Mouse (Mus musculus): ENCODE data around the gene Spag6. TPM values are rescaled to one million over a fixed set of nuclear protein-coding genes. Genes with fewer than 3 reads are reported as not detected.

The Spag6 gene
- total and polyA plus RNA-seq, 3 experiments, result 0.10 TPM; not detected in 2

DNA sequence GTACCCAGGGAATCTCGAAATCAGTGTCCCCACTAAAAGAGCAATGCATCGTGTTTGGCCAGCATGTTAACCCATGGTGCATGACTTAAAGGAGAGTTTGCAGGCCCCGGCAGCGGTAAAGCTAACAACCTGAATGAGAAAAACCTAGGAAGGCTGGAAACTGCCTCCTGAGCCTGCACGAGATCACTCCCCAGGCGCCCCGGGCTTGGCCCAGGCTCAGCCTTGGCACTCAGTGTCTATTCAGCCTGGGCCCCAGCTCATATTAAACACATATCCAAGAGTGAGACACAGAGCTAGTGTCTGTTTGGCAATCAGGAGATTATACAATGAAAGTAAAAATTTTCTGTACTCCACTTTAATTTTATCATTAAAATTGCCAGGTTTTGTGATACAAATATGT, 87.5 kb downstream of the Spag6 start:
- no peaks in the 10 kb centered on the region for H3K4me1 ChIP-seq (ENCODE audit: control insufficient read depth in 1 of 2, insufficient read depth in 2 of 2, low read length in 2 of 2)
- DNase-seq (ENCODE audit: low read depth, low spot score), result no peak
- H3K27ac ChIP-seq (ENCODE audit: control insufficient read depth, low read depth, low read length), result no peak overlapping the region
- H3K79me2 ChIP-seq (ENCODE audit: control insufficient read depth, insufficient read depth, low read length, poor library complexity), result no peaks in the 10 kb centered on the region
- TF ChIP-seq MAFK (IDR thresholded peaks at IDR 0.05; ENCODE audit: borderline replicate concordance, low read depth, low read length), result no peak
- no peak for TF ChIP-seq MAZ (IDR thresholded peaks at IDR 0.05; ENCODE audit: low read depth, low read length)
- TF ChIP-seq SIN3A (IDR thresholded peaks at IDR 0.05; ENCODE audit: low read length), result no peak
- no peak for TF ChIP-seq ZKSCAN1 (IDR thresholded peaks at IDR 0.05; ENCODE audit: low read depth, low read length)
- TF ChIP-seq ZNF384 (IDR thresholded peaks at IDR 0.05; ENCODE audit: low read depth, low read length), result no peak
- no peak for TF ChIP-seq NRF1 (IDR thresholded peaks at IDR 0.05; ENCODE audit: insufficient read depth, low read depth, low read length, poor library complexity, severe bottlenecking)
- H3K9ac ChIP-seq (ENCODE audit: control insufficient read depth, low read depth, low read length, poor library complexity, severe bottlenecking), result no peak overlapping the region
- H3K4me3 ChIP-seq (ENCODE audit: control insufficient read depth in 1 of 2, insufficient read depth in 1 of 2, low read depth in 2 of 2, low read length in 2 of 2), result no peak overlapping the region
- H3K27me3 ChIP-seq (ENCODE audit: control insufficient read depth in 1 of 2, insufficient read depth in 2 of 2, low read length in 2 of 2), result peaks cover 2% of the 10 kb centered on the region in 2 experiments
- H3K9me3 ChIP-seq (replicated peaks; ENCODE audit: insufficient read depth, low read length), result no peaks in the 10 kb centered on the region
- H3K36me3 ChIP-seq (ENCODE audit: control insufficient read depth in 1 of 2, insufficient read depth in 2 of 2, low read length in 2 of 2), result no peaks in the 10 kb centered on the region

DNA sequence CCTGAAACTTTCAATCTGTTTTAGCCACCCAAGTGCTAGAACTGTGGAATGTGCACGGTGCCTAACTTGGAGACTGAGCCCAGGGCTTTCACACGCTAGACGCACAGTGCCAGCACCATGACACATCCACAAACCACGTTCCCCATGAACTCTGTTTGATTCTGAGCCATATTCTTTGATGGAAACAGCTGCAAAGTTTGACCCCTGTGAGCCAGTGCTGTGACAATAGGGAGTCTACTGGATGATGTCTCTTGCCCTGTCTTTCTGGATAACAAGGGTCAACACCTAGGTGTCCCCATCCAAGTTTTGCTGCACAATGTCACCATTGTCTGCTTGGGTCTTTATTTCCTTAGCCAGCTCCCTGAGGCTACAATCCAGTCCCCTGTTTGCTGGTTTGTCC, 100.4 kb downstream of the Spag6 start:
- no peak overlapping the region for H3K4me3 ChIP-seq (ENCODE audit: control insufficient read depth in 1 of 2, insufficient read depth in 1 of 2, low read depth in 2 of 2, low read length in 2 of 2)
- H3K79me2 ChIP-seq (ENCODE audit: control insufficient read depth, insufficient read depth, low read length, poor library complexity), result no peaks in the 10 kb centered on the region
- H3K27ac ChIP-seq (ENCODE audit: control insufficient read depth, low read depth, low read length), result no peak overlapping the region
- H3K4me1 ChIP-seq (ENCODE audit: control insufficient read depth in 1 of 2, insufficient read depth in 2 of 2, low read length in 2 of 2), result no peaks in the 10 kb centered on the region
- H3K27me3 ChIP-seq (ENCODE audit: control insufficient read depth in 1 of 2, insufficient read depth in 2 of 2, low read length in 2 of 2), result no peaks in the 10 kb centered on the region; a peak in 1 of 4 replicates
- no peak overlapping the region for H3K9ac ChIP-seq (ENCODE audit: control insufficient read depth, low read depth, low read length, poor library complexity, severe bottlenecking)
- H3K9me3 ChIP-seq (replicated peaks; ENCODE audit: insufficient read depth, low read length), result no peaks in the 10 kb centered on the region
- no peaks in the 10 kb centered on the region for H3K36me3 ChIP-seq (ENCODE audit: control insufficient read depth in 1 of 2, insufficient read depth in 2 of 2, low read length in 2 of 2)
- DNase-seq (ENCODE audit: low read depth, low spot score), result no peak
- no peak for TF ChIP-seq E2F4 (IDR thresholded peaks at IDR 0.05; ENCODE audit: borderline replicate concordance, low read depth, low read length)
- no peak for TF ChIP-seq JUND (IDR thresholded peaks at IDR 0.05; ENCODE audit: low read depth, low read length)
- TF ChIP-seq ZNF384 (IDR thresholded peaks at IDR 0.05; ENCODE audit: low read depth, low read length), result no peak
- no peak for TF ChIP-seq MYC (IDR thresholded peaks at IDR 0.05; ENCODE audit: low read depth, low read length)
- TF ChIP-seq POLR2AphosphoS5 (IDR thresholded peaks at IDR 0.05; ENCODE audit: borderline replicate concordance, low read depth, low read length), result no peak
- TF ChIP-seq CHD1 (IDR thresholded peaks at IDR 0.05; ENCODE audit: low read depth, low read length), result no peak
- TF ChIP-seq MYB (IDR thresholded peaks at IDR 0.05; ENCODE audit: low read depth, low read length), result no peak
- TF ChIP-seq ZC3H11A (IDR thresholded peaks at IDR 0.05; ENCODE audit: low read depth, low read length), result no peak
- no peak for TF ChIP-seq UBTF (IDR thresholded peaks at IDR 0.05; ENCODE audit: borderline replicate concordance, insufficient read depth, low read depth, low read length)
- TF ChIP-seq ZKSCAN1 (IDR thresholded peaks at IDR 0.05; ENCODE audit: low read depth, low read length), result no peak
- no peak for TF ChIP-seq RAD21 (IDR thresholded peaks at IDR 0.05; ENCODE audit: low read depth, low read length)
- no peak for TF ChIP-seq CHD2 (IDR thresholded peaks at IDR 0.05; ENCODE audit: low read length)
- TF ChIP-seq ELF1 (IDR thresholded peaks at IDR 0.05; ENCODE audit: low read depth, low read length), result no peak
- no peak for TF ChIP-seq MAZ (IDR thresholded peaks at IDR 0.05; ENCODE audit: low read depth, low read length)
- no peak for TF ChIP-seq ZMIZ1 (IDR thresholded peaks at IDR 0.05; ENCODE audit: low read depth, low read length)
- no peak for TF ChIP-seq GATA1 (IDR thresholded peaks at IDR 0.05; ENCODE audit: low read depth, low read length)

Data from MEL (cell line).